Mouse (Mus musculus): Measurements from ENCODE around the gene Trim47. TPM values are rescaled to one million over a fixed set of nuclear protein-coding genes. Genes with fewer than 3 reads are reported as not detected.

The Trim47 gene
- polyA plus RNA-seq, 1 experiment, result 6.6 TPM

- Histone ChIP-seq H3K27me3 (ENCODE audit: control insufficient read depth, insufficient read depth, low read length) (no peaks in the 10 kb centered on the region), H3K4me3 (ENCODE audit: control insufficient read depth, low read depth, low read length) (peak overlapping the region; percentile 96), H3K36me3 (ENCODE audit: control insufficient read depth, insufficient read depth, low read length) (peaks cover 1% of the 10 kb centered on the region), H3K27ac (ENCODE audit: control insufficient read depth, insufficient read depth, low read depth, low read length) (peak overlapping the region; percentile 89), H3K4me1 (ENCODE audit: control insufficient read depth, insufficient read depth, low read length) (peaks cover 9% of the 10 kb centered on the region)
- no peak for TF ChIP-seq CTCF (IDR thresholded peaks at IDR 0.05; ENCODE audit: control insufficient read depth, insufficient read depth, insufficient replicate concordance, low read depth, low read length)
- TF ChIP-seq POLR2A (IDR thresholded peaks at IDR 0.05; ENCODE audit: control insufficient read depth, low read depth, low read length), result no peak
These were observed 11.1 kb upstream of the Trim47 start for GRCm38 (mm10) chr11:116138096-116138467.

DNA sequence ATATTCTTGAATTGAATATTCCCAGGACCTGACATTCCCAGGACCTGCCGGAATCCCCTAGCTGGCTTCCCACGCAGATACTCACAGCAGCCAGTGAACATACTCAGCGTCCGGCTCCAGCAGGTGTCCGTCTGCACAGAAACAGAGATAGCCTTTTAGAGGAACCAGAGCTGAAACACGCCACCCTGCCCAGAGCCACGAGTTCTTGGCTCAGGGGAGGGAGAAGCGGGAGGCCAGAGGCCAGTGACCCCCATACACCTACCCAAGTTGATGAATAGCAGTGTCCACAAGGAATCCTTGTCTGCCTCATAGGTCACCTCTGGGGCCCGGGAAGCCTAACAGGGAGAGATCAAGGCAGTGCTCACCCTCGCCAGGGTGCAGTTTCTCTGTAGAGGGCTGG, 7.2 kb upstream of the Trim47 start:
- Histone ChIP-seq H3K4me1 (ENCODE audit: control insufficient read depth, insufficient read depth, low read length) (peaks cover 15% of the 10 kb centered on the region), H3K36me3 (ENCODE audit: control insufficient read depth, insufficient read depth, low read length) (peaks cover 1% of the 10 kb centered on the region)
- TF ChIP-seq CTCF (IDR thresholded peaks at IDR 0.05; ENCODE audit: control insufficient read depth, insufficient read depth, insufficient replicate concordance, low read depth, low read length) (no peak), POLR2A (IDR thresholded peaks at IDR 0.05; ENCODE audit: control insufficient read depth, low read depth, low read length) (no peak)

GRCm38 (mm10) chr11:116133497-116133896, 6.5 kb upstream of the Trim47 start:
- no peak overlapping the region for H3K27ac ChIP-seq (ENCODE audit: control insufficient read depth, insufficient read depth, low read depth, low read length)
- peaks cover 1% of the 10 kb centered on the region for H3K36me3 ChIP-seq (ENCODE audit: control insufficient read depth, insufficient read depth, low read length)
- no peak overlapping the region for H3K4me3 ChIP-seq (ENCODE audit: control insufficient read depth, low read depth, low read length)
- peaks cover 15% of the 10 kb centered on the region for H3K4me1 ChIP-seq (ENCODE audit: control insufficient read depth, insufficient read depth, low read length)
- TF ChIP-seq CTCF (IDR thresholded peaks at IDR 0.05; ENCODE audit: control insufficient read depth, insufficient read depth, insufficient replicate concordance, low read depth, low read length) (no peak), POLR2A (IDR thresholded peaks at IDR 0.05; ENCODE audit: control insufficient read depth, low read depth, low read length) (no peak)
- no peaks in the 10 kb centered on the region for H3K27me3 ChIP-seq (ENCODE audit: control insufficient read depth, insufficient read depth, low read length)

More for the DNA sequence above, 7.2 kb upstream of the Trim47 start:
- H3K4me3 ChIP-seq (ENCODE audit: control insufficient read depth, low read depth, low read length), result no peak overlapping the region
- no peak overlapping the region for H3K27ac ChIP-seq (ENCODE audit: control insufficient read depth, insufficient read depth, low read depth, low read length)
- H3K27me3 ChIP-seq (ENCODE audit: control insufficient read depth, insufficient read depth, low read length), result no peaks in the 10 kb centered on the region

DNA sequence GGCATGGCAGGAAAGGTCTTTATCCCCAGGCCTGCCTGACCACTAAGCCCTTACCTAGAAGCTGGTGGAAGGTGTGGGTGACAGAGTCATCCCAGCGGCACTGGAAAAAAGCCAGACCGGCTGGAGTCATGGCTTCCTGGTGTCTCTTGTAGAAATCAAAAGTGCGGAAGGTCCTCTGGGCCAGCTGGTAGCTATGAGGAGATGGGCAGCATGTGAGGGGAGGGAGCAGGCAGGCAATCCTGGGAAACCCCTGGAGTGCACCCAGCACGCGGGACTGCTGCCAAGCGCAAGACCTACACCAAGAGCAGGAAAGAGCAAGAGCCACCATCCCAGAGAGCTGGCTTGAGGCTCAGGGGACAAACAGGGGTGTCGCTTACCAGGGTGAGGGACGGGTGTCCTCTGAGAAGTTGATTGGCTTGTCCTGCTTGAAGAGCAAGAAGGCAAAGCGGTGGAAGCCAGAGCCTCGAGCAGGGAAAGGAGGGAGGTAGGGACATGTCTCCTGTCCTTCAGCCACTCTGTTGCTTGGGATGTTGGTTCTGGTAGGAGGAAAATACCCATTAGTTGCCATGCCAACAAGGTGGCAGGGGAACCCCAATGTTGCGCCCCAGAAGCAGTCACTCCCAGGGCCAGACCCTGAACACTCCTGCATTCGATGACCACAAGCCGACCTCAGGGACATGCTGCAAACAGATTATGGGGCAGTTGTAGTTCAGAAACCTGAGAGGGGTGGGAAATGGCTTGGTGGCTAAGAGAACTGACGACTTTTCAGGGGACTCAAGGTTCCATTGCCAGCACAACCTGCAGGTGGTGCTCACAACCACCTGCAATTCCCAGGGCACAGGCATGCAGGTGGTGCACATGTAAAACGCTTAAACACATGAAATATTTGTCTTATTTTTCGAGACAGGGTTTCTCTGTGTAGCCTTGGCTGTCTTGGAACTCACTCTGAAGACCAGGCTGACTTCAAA, 5.6 kb upstream of the Trim47 start:
- no peak overlapping the region for H3K4me3 ChIP-seq (ENCODE audit: control insufficient read depth, low read depth, low read length)
- no peak overlapping the region for H3K27ac ChIP-seq (ENCODE audit: control insufficient read depth, insufficient read depth, low read depth, low read length)
- TF ChIP-seq POLR2A (IDR thresholded peaks at IDR 0.05; ENCODE audit: control insufficient read depth, low read depth, low read length) (no peak), CTCF (IDR thresholded peaks at IDR 0.05; ENCODE audit: control insufficient read depth, insufficient read depth, insufficient replicate concordance, low read depth, low read length) (no peak)
- peaks cover 11% of the 10 kb centered on the region for H3K4me1 ChIP-seq (ENCODE audit: control insufficient read depth, insufficient read depth, low read length)
- no peaks in the 10 kb centered on the region for H3K27me3 ChIP-seq (ENCODE audit: control insufficient read depth, insufficient read depth, low read length)
- peaks cover 1% of the 10 kb centered on the region for H3K36me3 ChIP-seq (ENCODE audit: control insufficient read depth, insufficient read depth, low read length)

DNA sequence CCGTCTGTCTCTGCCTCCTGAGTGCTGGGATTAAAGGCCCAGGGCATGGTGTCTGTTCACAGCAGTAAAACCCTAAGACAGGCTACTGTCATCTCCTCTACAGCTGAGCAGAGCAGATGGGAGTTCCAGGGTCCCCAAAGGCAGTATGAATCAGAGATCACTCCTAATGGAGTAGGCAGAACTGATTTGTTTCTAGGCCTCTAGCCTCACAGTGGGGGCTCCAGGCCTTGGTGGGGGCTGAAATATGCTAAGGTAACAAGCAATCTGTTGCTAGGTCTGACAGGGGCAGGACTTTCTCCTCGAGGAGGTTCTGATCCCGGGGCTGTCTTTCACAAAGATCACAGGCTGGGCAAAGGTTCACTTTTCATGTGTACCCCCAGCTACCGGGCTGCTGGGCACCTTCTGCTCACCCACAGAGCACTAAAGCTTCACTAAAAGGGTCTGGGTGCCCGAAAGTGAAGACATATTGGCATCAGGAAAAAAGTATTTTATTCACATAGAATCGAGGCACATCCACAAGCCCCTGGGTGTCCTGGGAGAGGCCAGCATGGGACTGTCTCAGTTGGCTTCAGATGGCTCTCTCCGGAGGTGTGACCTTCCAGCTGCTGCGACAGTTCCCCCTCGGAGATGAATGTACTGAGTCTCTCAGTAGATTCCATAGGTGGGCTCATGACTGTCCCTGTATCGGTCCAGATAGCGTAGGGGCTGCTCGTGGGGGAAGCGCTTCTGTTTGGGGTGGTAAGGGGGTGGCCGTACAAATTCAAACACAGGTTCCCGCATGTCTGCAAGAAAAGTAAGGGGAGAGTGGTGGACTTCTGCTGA, 4.5 kb upstream of the Trim47 start:
- TF ChIP-seq CTCF (IDR thresholded peaks at IDR 0.05; ENCODE audit: control insufficient read depth, insufficient read depth, insufficient replicate concordance, low read depth, low read length), result no peak
- TF ChIP-seq POLR2A (IDR thresholded peaks at IDR 0.05; ENCODE audit: control insufficient read depth, low read depth, low read length), result no peak
- no peaks in the 10 kb centered on the region for H3K27me3 ChIP-seq (ENCODE audit: control insufficient read depth, insufficient read depth, low read length)
- peaks cover 1% of the 10 kb centered on the region for H3K36me3 ChIP-seq (ENCODE audit: control insufficient read depth, insufficient read depth, low read length)
- no peak overlapping the region for H3K4me3 ChIP-seq (ENCODE audit: control insufficient read depth, low read depth, low read length)
- H3K4me1 ChIP-seq (ENCODE audit: control insufficient read depth, insufficient read depth, low read length), result peaks cover 15% of the 10 kb centered on the region
- H3K27ac ChIP-seq (ENCODE audit: control insufficient read depth, insufficient read depth, low read depth, low read length), result no peak overlapping the region; the same call in 1 of the 2 replicates

DNA sequence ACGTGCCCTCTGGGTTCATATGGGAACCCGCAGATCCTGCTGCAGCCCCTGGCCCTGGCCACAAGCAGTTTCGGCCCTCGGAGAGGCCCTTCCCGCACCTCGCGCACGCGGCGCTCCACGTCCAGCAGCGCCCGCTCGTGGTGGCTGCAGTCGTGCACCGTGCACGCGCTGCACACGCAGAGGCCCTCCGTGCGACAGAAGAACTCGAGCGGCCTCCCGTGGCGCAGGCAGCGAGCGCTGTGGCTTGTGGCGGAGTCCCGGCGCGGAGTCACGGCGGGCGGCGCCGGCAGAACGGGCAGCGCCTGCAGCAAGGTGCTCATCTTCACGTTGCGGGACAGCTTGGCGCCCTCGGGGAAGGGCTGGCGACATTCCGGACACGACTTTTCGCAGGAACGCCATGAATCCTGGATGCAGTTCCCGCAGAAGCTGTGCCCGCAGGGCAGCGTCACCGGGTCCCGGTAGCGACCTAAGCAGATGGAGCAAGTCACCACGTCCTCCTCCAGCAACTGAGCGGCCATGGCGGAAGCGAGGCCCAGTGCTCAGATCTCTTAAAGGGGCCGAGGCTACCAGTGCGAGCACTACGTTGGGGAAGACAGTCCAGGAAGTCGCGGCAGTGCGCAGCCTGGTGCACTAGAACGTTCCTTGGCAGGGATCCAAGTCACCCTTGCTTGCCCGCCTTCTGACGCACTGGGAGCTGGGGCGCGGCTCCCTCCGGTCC, 3.6 kb upstream of the Trim47 start, which contains the start of gene Trim65:
Gene Trim65, minus strand, starts transcription at position 641 of the 718 bp plus-strand sequence.
- Histone ChIP-seq H3K4me3 (ENCODE audit: control insufficient read depth, low read depth, low read length) (peak within 1 kb of the TSS; percentile 86), H3K4me1 (ENCODE audit: control insufficient read depth, insufficient read depth, low read length) (peaks cover 15% of the 10 kb centered on the region), H3K27me3 (ENCODE audit: control insufficient read depth, insufficient read depth, low read length) (no peaks in the 10 kb centered on the region), H3K36me3 (ENCODE audit: control insufficient read depth, insufficient read depth, low read length) (no peaks in the 10 kb centered on the region; the same call in 1 of the 2 replicates), H3K27ac (ENCODE audit: control insufficient read depth, insufficient read depth, low read depth, low read length) (peak within 1 kb of the TSS; percentile 62)
- TF ChIP-seq POLR2A (IDR thresholded peaks at IDR 0.05; ENCODE audit: control insufficient read depth, low read depth, low read length) (no peak; the same call in 1 of the 2 replicates), CTCF (IDR thresholded peaks at IDR 0.05; ENCODE audit: control insufficient read depth, insufficient read depth, insufficient replicate concordance, low read depth, low read length) (peak; percentile 68; the same call in 1 of the 2 replicates)

Measured in testis, adult 2 months (tissue).